Mouse (Mus musculus) midbrain, embryonic 11.5 days (tissue): ENCODE data around the gene Gm3045. TPM values are rescaled to one million over a fixed set of nuclear protein-coding genes. Genes with fewer than 3 reads are reported as not detected.

ENCODE experiments used
- ATAC-seq: fragments of 200-750 bp; cut with Nextera tagmentation; 2 replicates; pipeline ENCODE4 v1.8.0; 2017; ENCODE audit warnings: moderate TSS enrichment, moderate library complexity; ENCODE audit not compliant: low FRiP score
- DNase-seq: peaks from one replicate; pipeline ENCODE4 v3.0.0; 2015; ENCODE audit warnings: low spot score; ENCODE audit errors: missing footprints
- H3K27ac ChIP-seq: fragments of 300-500 bp; sonication (generic); 2 replicates; pipeline ENCODE4 v1.5.1; 2014; ENCODE audit warnings: low read depth, low read length
- H3K27me3 ChIP-seq: fragments of 300-500 bp; sonication (generic); 2 replicates; pipeline ENCODE4 v1.6.1; 2014; ENCODE audit warnings: mild to moderate bottlenecking, low read length, moderate library complexity, mixed read lengths; ENCODE audit not compliant: control insufficient read depth, insufficient read depth
- H3K36me3 ChIP-seq: fragments of 300-500 bp; sonication (generic); 2 replicates; pipeline ENCODE4 v1.6.1; 2014; ENCODE audit warnings: mild to moderate bottlenecking, low read length, moderate library complexity, mixed read lengths; ENCODE audit not compliant: control insufficient read depth, insufficient read depth
- H3K4me1 ChIP-seq: fragments of 300-500 bp; sonication (generic); 2 replicates; pipeline ENCODE4 v1.6.1; 2014; ENCODE audit warnings: low read length; ENCODE audit not compliant: control insufficient read depth, insufficient read depth
- H3K4me2 ChIP-seq: fragments of 300-500 bp; sonication (generic); 2 replicates; pipeline ENCODE4 v1.6.1; 2014; ENCODE audit warnings: mild to moderate bottlenecking, moderate library complexity
- H3K4me3 ChIP-seq: fragments of 300-500 bp; sonication (generic); 2 replicates; pipeline ENCODE4 v1.5.1; 2014; ENCODE audit warnings: low read depth, low read length
- H3K9ac ChIP-seq: fragments of 300-500 bp; sonication (generic); 2 replicates; pipeline ENCODE4 v1.6.1; 2014; ENCODE audit warnings: low read length
- H3K9me3 ChIP-seq: fragments of 300-500 bp; sonication (generic); 2 replicates; pipeline ENCODE4 v1.6.1; 2016; ENCODE audit warnings: low read length; ENCODE audit not compliant: control insufficient read depth
- WGBS: fragments of 180-500 bp; shearing (Covaris S2); extraction: QIAGEN DNeasy Blood & Tissue Kit; methylation state at CpG from one replicate; pipeline ENCODE4 v1.1.7; 2014; 5-methylcytosine and 5-hydroxymethylcytosine counted together
- polyA plus RNA-seq: library from polyadenylated mRNA; unstranded; fragments of >200 nt; fragmentation: Nextera tagmentation; extraction: Ambion mirVana; gene quantifications from 2 replicates; pipeline ENCODE4 v1.2.1, GENCODE M21; 2014

Gene Gm3045
- not detected in 2 replicates for polyA plus RNA-seq

GRCm38 (mm10) chr13:56426365-56426764, at the start of gene Gm3045:
Gm3045 (plus strand) TSS chr13:56426594.
- WGBS = 78% methylated on average over 4 of the region's 4 CpGs
- Histone ChIP-seq H3K4me2 (no peak within 1 kb of the TSS), H3K4me3 (no peak within 1 kb of the TSS), H3K36me3 (no peaks in the 10 kb centered on the region), H3K9me3 (no peaks in the 10 kb centered on the region), H3K4me1 (0 out of 2 replicates have a peak, but pooled peaks cover 2% of the 10 kb centered on the region), H3K9ac (no peak within 1 kb of the TSS), H3K27ac (no peak within 1 kb of the TSS), H3K27me3 (peaks cover 2% of the 10 kb centered on the region; the same call in 1 of the 2 replicates)
- no peak for DNase-seq
- ATAC-seq = no peak

GRCm38 (mm10) chr13:56380855-56381685, 45.3 kb upstream of the Gm3045 start:
- DNase-seq (no peak), ATAC-seq (no peak)
- H3K4me1 ChIP-seq = no peaks in the 10 kb centered on the region
- no peak overlapping the region for H3K27ac ChIP-seq
- 84% methylated on average over 14 of the region's 14 CpGs for WGBS
- H3K9ac ChIP-seq = no peak overlapping the region
- H3K9me3 ChIP-seq = no peaks in the 10 kb centered on the region
- no peaks in the 10 kb centered on the region for H3K36me3 ChIP-seq
- H3K4me3 ChIP-seq = no peak overlapping the region
- no peaks in the 10 kb centered on the region for H3K27me3 ChIP-seq
- H3K4me2 ChIP-seq = no peak overlapping the region

DNA sequence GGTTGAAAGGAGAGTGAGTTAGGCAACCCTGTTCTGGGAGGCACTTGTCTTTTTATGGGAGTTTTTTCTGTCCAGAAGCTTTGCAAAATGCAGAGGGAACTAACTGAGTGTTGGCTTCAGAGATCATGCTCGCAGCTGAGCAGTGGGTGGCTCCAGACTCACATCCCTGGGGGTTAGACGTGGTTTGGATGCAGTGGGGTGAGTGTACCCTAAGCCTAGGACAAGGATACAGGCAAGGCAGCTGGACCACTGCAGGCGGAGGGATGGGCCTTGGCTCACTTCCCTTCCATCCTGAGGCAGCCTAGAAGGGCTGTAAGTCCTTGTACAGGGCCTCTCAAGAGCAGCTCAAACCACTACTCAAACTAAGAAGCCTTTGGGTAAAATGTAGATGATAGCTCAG, 43.0 kb upstream of the Gm3045 start:
- Histone ChIP-seq H3K9me3 (no peaks in the 10 kb centered on the region), H3K4me3 (no peak overlapping the region), H3K9ac (no peak overlapping the region), H3K27me3 (no peaks in the 10 kb centered on the region), H3K27ac (no peak overlapping the region), H3K4me2 (no peak overlapping the region), H3K36me3 (no peaks in the 10 kb centered on the region), H3K4me1 (no peaks in the 10 kb centered on the region)
- 79% methylated on average over 3 of the region's 3 CpGs for WGBS
- ATAC-seq = no peak
- DNase-seq = no peak

DNA sequence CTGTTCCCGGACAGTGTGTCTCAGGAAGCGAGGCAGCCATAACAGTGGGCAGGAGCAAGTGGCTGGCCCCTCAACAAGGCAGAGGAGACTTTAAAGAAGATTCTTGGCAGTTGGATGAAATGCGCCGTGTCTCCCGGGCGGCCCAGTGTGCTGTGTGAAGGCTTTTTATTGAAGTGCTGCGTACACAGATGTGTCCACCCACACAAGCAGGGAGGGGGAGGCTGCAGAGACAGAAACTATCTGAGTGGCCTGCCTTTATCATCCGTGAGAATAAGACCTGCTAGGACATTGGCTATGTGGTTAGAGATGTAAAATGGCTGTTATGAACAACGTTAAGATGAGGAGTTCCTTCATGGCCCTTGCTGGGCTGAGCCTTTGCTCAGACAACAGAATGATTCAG, 40.0 kb upstream of the Gm3045 start:
- WGBS = 78% methylated on average over 9 of the region's 9 CpGs
- Histone ChIP-seq H3K4me3 (no peak overlapping the region), H3K4me2 (no peak overlapping the region), H3K36me3 (no peaks in the 10 kb centered on the region), H3K4me1 (no peaks in the 10 kb centered on the region), H3K27me3 (no peaks in the 10 kb centered on the region), H3K9ac (no peak overlapping the region), H3K9me3 (no peaks in the 10 kb centered on the region), H3K27ac (no peak overlapping the region)
- DNase-seq = no peak
- no peak for ATAC-seq

GRCm38 (mm10) chr13:56387374-56387773, 39.0 kb upstream of the Gm3045 start:
- H3K4me2 ChIP-seq = no peak overlapping the region
- no peaks in the 10 kb centered on the region for H3K4me1 ChIP-seq
- H3K27ac ChIP-seq = no peak overlapping the region
- DNase-seq = peak; percentile 35
- ATAC-seq = no peak
- H3K9me3 ChIP-seq = no peaks in the 10 kb centered on the region
- H3K9ac ChIP-seq = no peak overlapping the region
- H3K36me3 ChIP-seq = no peaks in the 10 kb centered on the region
- H3K27me3 ChIP-seq = no peaks in the 10 kb centered on the region
- WGBS = 87% methylated on average over 5 of the region's 5 CpGs
- no peak overlapping the region for H3K4me3 ChIP-seq

- Histone ChIP-seq H3K27me3 (no peaks in the 10 kb centered on the region), H3K36me3 (no peaks in the 10 kb centered on the region), H3K9ac (no peak overlapping the region), H3K4me3 (no peak overlapping the region), H3K27ac (no peak overlapping the region), H3K9me3 (no peaks in the 10 kb centered on the region), H3K4me1 (no peaks in the 10 kb centered on the region), H3K4me2 (no peak overlapping the region)
- WGBS = 76% methylated on average over 1 of the region's 1 CpGs
- ATAC-seq (no peak), DNase-seq (peak; percentile 12)
Observed at GRCm38 (mm10) chr13:56388042-56388441, 38.4 kb upstream of the Gm3045 start.

DNA sequence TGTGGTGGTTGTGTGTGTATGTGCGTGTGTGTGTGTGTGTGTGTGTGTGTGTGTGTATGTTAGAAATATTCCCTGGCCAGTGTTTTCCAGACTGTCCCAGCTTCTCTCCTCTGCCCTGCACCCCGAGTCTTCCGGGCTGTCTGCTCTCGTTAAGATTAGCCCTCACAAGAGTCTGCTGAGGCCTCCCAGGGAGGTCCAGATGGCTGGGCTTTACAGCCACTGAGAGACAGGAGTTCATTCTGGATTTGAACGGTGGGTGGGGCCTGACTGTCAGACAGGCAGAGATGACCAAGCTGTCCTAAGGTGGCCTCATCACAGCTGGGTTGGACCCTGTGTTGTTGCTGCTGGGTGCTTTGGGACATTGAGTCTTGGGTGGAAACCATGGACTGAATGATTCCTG, 28.8 kb upstream of the Gm3045 start:
- no peak overlapping the region for H3K27ac ChIP-seq
- DNase-seq (no peak), ATAC-seq (no peak)
- no peaks in the 10 kb centered on the region for H3K4me1 ChIP-seq
- no peaks in the 10 kb centered on the region for H3K27me3 ChIP-seq
- H3K4me3 ChIP-seq = no peak overlapping the region
- no peaks in the 10 kb centered on the region for H3K9me3 ChIP-seq
- WGBS = 50% methylated on average over 5 of the region's 5 CpGs
- no peak overlapping the region for H3K4me2 ChIP-seq
- H3K9ac ChIP-seq = no peak overlapping the region
- H3K36me3 ChIP-seq = no peaks in the 10 kb centered on the region

GRCm38 (mm10) chr13:56401186-56401585, 25.2 kb upstream of the Gm3045 start:
- no peak overlapping the region for H3K9ac ChIP-seq
- DNase-seq = no peak
- WGBS = 55% methylated on average over 4 of the region's 4 CpGs
- H3K36me3 ChIP-seq = no peaks in the 10 kb centered on the region
- ATAC-seq = no peak
- no peak overlapping the region for H3K4me3 ChIP-seq
- H3K9me3 ChIP-seq = no peaks in the 10 kb centered on the region
- no peak overlapping the region for H3K27ac ChIP-seq
- no peaks in the 10 kb centered on the region for H3K27me3 ChIP-seq
- H3K4me1 ChIP-seq = no peaks in the 10 kb centered on the region
- no peak overlapping the region for H3K4me2 ChIP-seq

DNA sequence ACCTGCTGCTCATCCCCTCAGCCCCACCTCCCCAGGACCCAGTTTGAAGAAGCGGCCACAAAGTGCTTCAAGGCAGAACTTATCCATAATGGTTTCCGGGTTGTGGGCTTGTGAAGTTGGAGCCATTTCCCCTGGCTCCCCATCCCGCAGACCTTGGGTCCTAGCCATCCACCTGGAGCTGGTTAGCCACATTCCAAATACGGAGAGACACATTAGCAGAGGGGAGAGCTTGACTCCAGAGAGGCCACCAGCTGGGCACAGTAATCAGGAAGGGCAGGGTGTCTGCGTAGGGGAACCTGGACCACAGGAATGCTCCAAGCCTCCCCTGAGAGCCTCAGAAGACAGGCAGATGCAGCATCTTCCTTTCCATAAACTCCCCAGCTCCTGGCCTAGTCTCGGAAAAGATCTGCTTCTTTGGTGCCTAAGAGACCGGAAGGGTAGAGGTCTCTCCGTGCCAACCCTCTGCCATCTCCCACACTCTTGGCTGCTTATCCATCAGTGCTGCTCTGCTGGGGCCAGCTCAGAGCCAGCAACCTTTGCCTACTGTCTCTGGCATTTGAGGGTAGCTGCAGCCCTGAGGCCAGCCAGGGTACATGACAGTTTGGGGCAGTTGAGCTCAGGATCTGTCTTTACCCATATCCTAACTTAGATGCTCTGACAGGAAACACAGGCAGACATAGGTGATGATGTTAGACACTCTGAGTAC, 22.9 kb upstream of the Gm3045 start:
- 88% methylated on average over 8 of the region's 8 CpGs for WGBS
- no peak for ATAC-seq
- Histone ChIP-seq H3K4me2 (no peak overlapping the region), H3K27me3 (no peaks in the 10 kb centered on the region), H3K9ac (no peak overlapping the region), H3K4me1 (no peaks in the 10 kb centered on the region), H3K4me3 (no peak overlapping the region), H3K27ac (no peak overlapping the region), H3K36me3 (no peaks in the 10 kb centered on the region), H3K9me3 (no peaks in the 10 kb centered on the region)
- DNase-seq = no peak
